Mouse (Mus musculus) liver, embryonic 11.5 days (tissue): ENCODE measurements around the gene Bglap2. TPM values are rescaled to one million over a fixed set of nuclear protein-coding genes. Genes with fewer than 3 reads are reported as not detected.
A peak's percentile ranks its signal among the peaks of the same experiment; 100 is the strongest.
"Not testable (repeated sequence)": the region's sequence is repeated elsewhere in the genome, so short reads cannot be mapped to it uniquely, and the experiment has no call there.

Source experiments
- ATAC-seq: fragments of 200-750 bp; cut with Nextera tagmentation; replicated peaks from 2 replicates; pipeline ENCODE4 v1.8.0; 2017; ENCODE audit warnings: moderate number of reproducible peaks, mild to moderate bottlenecking, moderate TSS enrichment, moderate library complexity; ENCODE audit not compliant: low FRiP score
- DNase-seq: peaks from one replicate; pipeline ENCODE4 v3.0.0-alpha.2; 2017; ENCODE audit warnings: low spot score
- H3K27ac ChIP-seq: fragments of 300-500 bp; sonication (generic); 2 replicates; pipeline ENCODE4 v1.5.1; 2014; ENCODE audit warnings: mild to moderate bottlenecking, low read depth, low read length, control low read depth
- H3K27me3 ChIP-seq: fragments of 300-500 bp; sonication (generic); replicated peaks from 2 replicates; pipeline ENCODE4 v1.6.1; 2014; ENCODE audit warnings: low read length, mixed read lengths; ENCODE audit not compliant: control insufficient read depth, insufficient read depth
- H3K36me3 ChIP-seq: fragments of 300-500 bp; sonication (generic); 2 replicates; pipeline ENCODE4 v1.6.1; 2014; ENCODE audit warnings: mild to moderate bottlenecking, low read length, moderate library complexity, mixed read lengths; ENCODE audit not compliant: control insufficient read depth, insufficient read depth
- H3K4me1 ChIP-seq: fragments of 300-500 bp; sonication (generic); replicated peaks from 2 replicates; pipeline ENCODE4 v1.6.1; 2014; ENCODE audit warnings: low read length, mixed read lengths; ENCODE audit not compliant: control insufficient read depth, insufficient read depth
- H3K4me2 ChIP-seq: fragments of 300-500 bp; sonication (generic); 2 replicates; pipeline ENCODE4 v1.6.1; 2014; ENCODE audit warnings: mild to moderate bottlenecking, control low read depth, moderate library complexity
- H3K4me3 ChIP-seq: fragments of 300-500 bp; sonication (generic); 2 replicates; pipeline ENCODE4 v1.5.1; 2014; ENCODE audit warnings: low read depth, low read length, control low read depth
- H3K9ac ChIP-seq: fragments of 300-500 bp; sonication (generic); 2 replicates; pipeline ENCODE4 v1.6.1; 2014; ENCODE audit warnings: low read depth, low read length, control low read depth
- H3K9me3 ChIP-seq: fragments of 300-500 bp; sonication (generic); 2 replicates; pipeline ENCODE4 v1.6.1; 2016; ENCODE audit warnings: low read length, inconsistent platforms, mixed read lengths; ENCODE audit not compliant: control insufficient read depth
- WGBS: fragments of 180-500 bp; shearing (Covaris S2); extraction: QIAGEN DNeasy Blood & Tissue Kit; methylation state at CpG from one replicate; pipeline ENCODE4 v1.1.7; 2014; 5-methylcytosine and 5-hydroxymethylcytosine counted together
- polyA plus RNA-seq: library from polyadenylated mRNA; unstranded; fragments of >200 nt; fragmentation: Nextera tagmentation; extraction: Ambion mirVana; gene quantifications from 2 replicates; pipeline ENCODE4 v1.2.1, GENCODE M21; 2014

The Bglap2 gene
- not detected in 2 replicates for polyA plus RNA-seq

GRCm38 (mm10) chr3:88378599-88378998 is at the start of gene Bglap2:
TSS of gene Bglap2 (minus strand) at chr3:88378699.
- not testable (repeated sequence) for H3K9ac ChIP-seq, H3K36me3 ChIP-seq, H3K4me2 ChIP-seq, H3K27ac ChIP-seq, H3K9me3 ChIP-seq, H3K4me1 ChIP-seq, ATAC-seq, H3K4me3 ChIP-seq, DNase-seq, H3K27me3 ChIP-seq
- WGBS: 72% methylated on average over 4 of the region's 5 CpGs

GRCm38 (mm10) chr3:88427342-88427905 is 48.9 kb upstream of the Bglap2 start:
- Histone ChIP-seq H3K36me3 (no peaks in the 10 kb centered on the region), H3K27ac (no peak overlapping the region), H3K9ac (no peak overlapping the region), H3K4me2 (no peak overlapping the region), H3K27me3 (no peaks in the 10 kb centered on the region), H3K9me3 (no peaks in the 10 kb centered on the region), H3K4me3 (no peak overlapping the region), H3K4me1 (peaks cover 12% of the 10 kb centered on the region)
- no peak for ATAC-seq
- WGBS: 52% methylated on average over 4 of the region's 4 CpGs
- DNase-seq: no peak

GRCm38 (mm10) chr3:88425708-88426420 is 47.4 kb upstream of the Bglap2 start:
- H3K4me2 ChIP-seq: peak overlapping the region; percentile 91
- 78% methylated on average over 10 of the region's 10 CpGs for WGBS

GRCm38 (mm10) chr3:88425330-88425689 is 46.8 kb upstream of the Bglap2 start:
- Histone ChIP-seq H3K4me2 (peak overlapping the region; percentile 91), H3K36me3 (peaks cover 9% of the 10 kb centered on the region; the same call in 1 of the 2 replicates), H3K27me3 (no peaks in the 10 kb centered on the region), H3K4me1 (peaks cover 24% of the 10 kb centered on the region), H3K9me3 (no peaks in the 10 kb centered on the region), H3K27ac (no peak overlapping the region), H3K4me3 (peak overlapping the region; percentile 82; the same call in 1 of the 2 replicates), H3K9ac (peak overlapping the region; percentile 52; the same call in 1 of the 2 replicates)
- no peak for ATAC-seq
- 14% methylated on average over 2 of the region's 2 CpGs for WGBS
- no peak for DNase-seq

More at GRCm38 (mm10) chr3:88425708-88426420, 47.4 kb upstream of the Bglap2 start:
- Histone ChIP-seq H3K4me3 (no peak overlapping the region), H3K27me3 (no peaks in the 10 kb centered on the region), H3K4me1 (peaks cover 24% of the 10 kb centered on the region), H3K9ac (no peak overlapping the region), H3K9me3 (no peaks in the 10 kb centered on the region), H3K36me3 (peaks cover 4% of the 10 kb centered on the region; the same call in 1 of the 2 replicates), H3K27ac (no peak overlapping the region)
- ATAC-seq (no peak), DNase-seq (no peak)

GRCm38 (mm10) chr3:88424605-88425329 is 46.3 kb upstream of the Bglap2 start, which contains the start of gene Slc25a44:
TSS of gene Slc25a44 (minus strand) at chr3:88425139.
- Histone ChIP-seq H3K4me3 (peak within 1 kb of the TSS; percentile 82), H3K4me2 (peak within 1 kb of the TSS; percentile 91), H3K36me3 (peaks cover 13% of the 10 kb centered on the region; the same call in 1 of the 2 replicates), H3K27ac (peak within 1 kb of the TSS; percentile 26), H3K9ac (peak within 1 kb of the TSS; percentile 76), H3K4me1 (peaks cover 24% of the 10 kb centered on the region), H3K27me3 (no peaks in the 10 kb centered on the region), H3K9me3 (no peaks in the 10 kb centered on the region)
- ATAC-seq (peak; percentile 95), DNase-seq (peak; percentile 78)
- 2% methylated on average over 35 of the region's 35 CpGs for whole genome bisulfite sequencing

- peaks cover 24% of the 10 kb centered on the region for H3K4me1 ChIP-seq
- H3K27ac ChIP-seq: peak overlapping the region; percentile 33
- no peaks in the 10 kb centered on the region for H3K9me3 ChIP-seq
- no peaks in the 10 kb centered on the region for H3K27me3 ChIP-seq
- H3K4me3 ChIP-seq: no peak overlapping the region
- DNase-seq (no peak), ATAC-seq (0 out of 2 replicates have a peak, but pooled peaks have one; percentile 19)
- peak overlapping the region; percentile 33 for H3K4me2 ChIP-seq
- H3K9ac ChIP-seq: peak overlapping the region; percentile 16; the same call in 1 of the 2 replicates
- 42% methylated on average over 9 of the region's 9 CpGs for WGBS
- peaks cover 25% of the 10 kb centered on the region; the same call in 1 of the 2 replicates for H3K36me3 ChIP-seq
Measured at GRCm38 (mm10) chr3:88422020-88422720, 43.7 kb upstream of the Bglap2 start.

GRCm38 (mm10) chr3:88420771-88421170 is 42.3 kb upstream of the Bglap2 start:
- no peaks in the 10 kb centered on the region for H3K27me3 ChIP-seq
- no peak overlapping the region for H3K27ac ChIP-seq
- H3K4me3 ChIP-seq: no peak overlapping the region
- peaks cover 26% of the 10 kb centered on the region for H3K4me1 ChIP-seq
- no peaks in the 10 kb centered on the region for H3K9me3 ChIP-seq
- no peak for ATAC-seq
- WGBS: 90% methylated on average over 19 of the region's 19 CpGs
- no peak overlapping the region for H3K9ac ChIP-seq
- no peak for DNase-seq
- peaks cover 29% of the 10 kb centered on the region; the same call in 1 of the 2 replicates for H3K36me3 ChIP-seq
- no peak overlapping the region for H3K4me2 ChIP-seq

- DNase-seq (no peak), ATAC-seq (no peak)
- Histone ChIP-seq H3K27me3 (no peaks in the 10 kb centered on the region), H3K9ac (no peak overlapping the region), H3K27ac (no peak overlapping the region), H3K4me1 (peaks cover 21% of the 10 kb centered on the region), H3K4me2 (no peak overlapping the region), H3K36me3 (peaks cover 33% of the 10 kb centered on the region; the same call in 1 of the 2 replicates), H3K4me3 (no peak overlapping the region), H3K9me3 (no peaks in the 10 kb centered on the region)
- WGBS: 81% methylated on average over 6 of the region's 6 CpGs
Measured at GRCm38 (mm10) chr3:88418016-88418415, 39.5 kb upstream of the Bglap2 start.
